Mouse (Mus musculus): ENCODE measurements around the gene Defb21. TPM values are rescaled to one million over a fixed set of nuclear protein-coding genes. Genes with fewer than 3 reads are reported as not detected.

Gene Defb21
- total RNA-seq, 2 experiments from 2014 or later, result not detected

DNA sequence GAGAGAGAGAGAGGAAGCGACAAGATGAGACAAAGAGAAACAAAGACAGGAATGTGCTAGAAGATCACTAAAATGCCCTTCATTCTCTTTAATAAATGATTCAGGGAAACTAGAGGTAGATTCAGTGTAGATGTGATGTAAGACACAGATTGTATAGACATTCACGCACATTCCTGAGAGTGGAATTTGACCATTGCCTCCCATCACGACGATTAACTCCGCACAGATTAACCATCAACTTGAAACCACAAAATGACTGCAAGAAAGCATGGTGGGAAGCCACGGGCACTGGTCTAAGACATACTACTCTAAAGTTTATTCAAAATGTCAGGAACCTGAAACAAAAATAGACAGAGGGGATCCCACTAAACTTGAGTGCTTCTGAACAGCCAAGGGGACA is 2.2 kb upstream of the Defb21 start:
- no peak for DNase-seq (ENCODE audit: extremely low spot score in 1 of 2, low spot score in 2 of 2)
- Histone ChIP-seq H3K4me3 (no peak overlapping the region), H3K27ac (no peak overlapping the region)
- intact Hi-C loops (cut with DNase I), result no loop called here
- TF ChIP-seq CTCF (IDR thresholded peaks at IDR 0.05), result no peak

DNA sequence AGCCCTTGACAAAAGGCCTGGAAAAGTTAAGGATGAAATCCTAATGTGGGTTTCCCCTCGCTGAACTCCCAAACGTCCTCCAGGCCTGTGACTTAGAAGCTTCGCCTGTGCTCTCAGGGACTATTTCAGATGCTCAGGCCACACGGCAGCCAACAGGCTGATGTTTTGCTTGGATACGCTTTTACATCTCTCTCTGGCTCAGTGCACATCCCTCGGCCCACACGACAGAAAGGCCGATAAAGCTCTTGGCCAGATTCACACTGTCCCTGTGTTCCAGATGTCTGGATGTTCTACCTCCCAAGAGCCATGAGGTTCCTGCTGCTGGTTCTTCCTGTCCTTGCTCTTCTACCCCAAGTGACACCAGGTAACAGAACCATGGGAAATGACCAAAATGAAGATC is 940 bp downstream of the Defb21 start:
- intact Hi-C loops (cut with DNase I), result no loop called here
- no peak for DNase-seq (ENCODE audit: extremely low spot score in 1 of 2, low spot score in 2 of 2)
- Histone ChIP-seq H3K4me3 (no peak overlapping the region), H3K27ac (no peak overlapping the region)
- TF ChIP-seq CTCF (IDR thresholded peaks at IDR 0.05), result no peak

DNA sequence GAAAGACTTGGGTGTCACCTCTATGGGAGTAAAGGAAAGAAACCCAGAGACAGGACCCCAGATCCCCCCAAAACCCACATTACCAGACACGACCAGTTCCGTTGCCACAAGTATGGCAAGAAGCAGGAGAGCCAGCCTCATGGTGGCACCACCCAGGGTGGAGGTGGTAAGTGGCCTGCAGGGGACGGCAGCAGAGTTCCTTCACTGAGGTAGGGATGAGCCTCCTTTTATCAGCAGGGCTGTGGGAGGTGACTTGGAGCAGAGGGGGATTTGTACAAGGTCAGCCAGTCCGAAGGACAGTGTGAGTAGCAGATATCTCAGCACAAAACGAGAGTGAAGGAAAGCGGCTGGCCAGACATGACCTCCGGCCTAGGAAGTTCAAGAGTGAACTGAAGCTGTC is 7.6 kb downstream of the Defb21 start, which contains the start of gene Defb19:
TSS of gene Defb19 (minus strand) at position 206 of the 400 bp plus-strand sequence.
- Histone ChIP-seq H3K27ac (no peak within 1 kb of the TSS), H3K4me3 (no peak within 1 kb of the TSS)
- DNase-seq (ENCODE audit: extremely low spot score in 1 of 2, low spot score in 2 of 2), result no peak
- no peak for TF ChIP-seq CTCF (IDR thresholded peaks at IDR 0.05)
- intact Hi-C loops (cut with DNase I), result no loop called here

DNA sequence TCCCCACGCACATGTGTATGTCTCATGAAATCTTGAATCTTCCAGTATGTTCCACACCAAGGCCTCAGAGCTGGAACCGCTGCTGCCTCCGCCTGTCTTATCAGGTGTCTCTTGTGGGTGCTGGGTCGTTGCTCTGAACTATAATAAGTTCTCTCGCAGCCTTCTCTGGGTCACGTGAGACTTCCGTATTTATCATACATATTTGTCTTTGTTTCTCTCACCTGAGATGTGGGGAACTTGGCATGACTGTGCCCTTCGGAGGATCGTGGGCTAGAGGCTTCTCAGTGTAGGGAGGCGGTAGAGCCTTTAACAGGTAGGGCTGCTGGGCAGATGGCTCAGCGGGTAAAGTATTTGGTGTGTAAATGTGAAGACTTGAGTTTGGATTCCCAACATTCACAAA is 8.1 kb downstream of the Defb21 start:
- H3K27ac ChIP-seq, result no peak overlapping the region
- no peak overlapping the region for H3K4me3 ChIP-seq
- intact Hi-C loops (cut with DNase I), result no loop called here
- no peak for TF ChIP-seq CTCF (IDR thresholded peaks at IDR 0.05)
- no peak for DNase-seq (ENCODE audit: extremely low spot score in 1 of 2, low spot score in 2 of 2)

DNA sequence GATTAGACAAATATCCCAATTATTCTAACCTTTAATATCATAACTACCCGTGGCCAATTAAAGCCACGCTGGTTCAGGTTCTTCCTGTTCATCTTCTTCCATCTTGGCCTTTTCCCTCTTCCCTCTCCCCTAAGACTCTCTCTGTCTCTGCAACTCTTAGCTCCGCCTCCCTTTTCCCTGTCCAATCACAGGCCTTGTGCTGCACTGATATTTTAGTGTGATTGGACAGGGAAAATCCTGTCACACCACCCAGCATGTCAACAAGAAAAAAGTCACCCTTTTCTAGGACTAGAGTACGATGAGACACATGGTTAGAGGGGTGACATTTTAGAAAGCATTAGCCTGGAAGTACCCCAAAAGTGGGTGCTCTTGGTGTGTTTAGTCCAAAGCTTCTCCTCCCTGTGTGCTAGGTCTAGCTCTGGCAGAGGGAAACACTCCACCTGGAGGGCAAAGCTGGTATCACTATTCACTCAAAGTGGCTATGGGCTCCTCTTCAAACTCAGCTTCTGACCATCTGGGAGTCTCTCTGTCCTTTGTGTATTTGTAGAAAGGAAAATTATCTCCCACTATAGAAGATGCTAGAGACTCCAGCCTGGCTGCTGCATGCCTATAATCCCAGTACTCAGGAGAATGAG is 14.5 kb downstream of the Defb21 start:
- TF ChIP-seq CTCF (IDR thresholded peaks at IDR 0.05), result peak; percentile 46
- intact Hi-C loops (cut with DNase I), result no loop called here
- DNase-seq (ENCODE audit: extremely low spot score in 1 of 2, low spot score in 2 of 2), result no peak

DNA sequence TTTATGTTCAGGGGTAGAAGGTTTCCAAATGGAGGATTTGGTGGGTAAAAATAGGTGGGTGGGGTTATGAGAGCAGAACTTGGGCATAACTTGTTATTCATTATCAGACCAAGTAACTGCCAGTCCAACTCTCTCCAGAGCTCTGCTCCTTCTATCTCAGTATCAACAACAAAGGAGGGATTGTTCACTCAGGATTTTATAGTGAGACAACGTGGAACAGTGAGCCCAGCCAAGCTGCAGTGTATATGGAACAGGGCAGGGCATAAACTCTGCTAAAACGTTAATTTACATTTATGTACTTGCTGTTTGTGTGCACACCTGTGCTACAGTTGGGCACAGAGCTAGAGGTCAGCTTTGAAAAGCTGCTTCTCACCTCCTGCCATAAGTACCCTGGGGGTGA is 15.9 kb downstream of the Defb21 start:
- TF ChIP-seq CTCF (IDR thresholded peaks at IDR 0.05), result no peak
- Histone ChIP-seq H3K27ac (no peak overlapping the region), H3K4me3 (no peak overlapping the region)
- DNase-seq (ENCODE audit: extremely low spot score in 1 of 2, low spot score in 2 of 2), result no peak
- intact Hi-C loops (cut with DNase I), result no loop called here

More for the DNA sequence above, 14.5 kb downstream of the Defb21 start:
- no peak overlapping the region for H3K27ac ChIP-seq
- no peak overlapping the region for H3K4me3 ChIP-seq

DNA sequence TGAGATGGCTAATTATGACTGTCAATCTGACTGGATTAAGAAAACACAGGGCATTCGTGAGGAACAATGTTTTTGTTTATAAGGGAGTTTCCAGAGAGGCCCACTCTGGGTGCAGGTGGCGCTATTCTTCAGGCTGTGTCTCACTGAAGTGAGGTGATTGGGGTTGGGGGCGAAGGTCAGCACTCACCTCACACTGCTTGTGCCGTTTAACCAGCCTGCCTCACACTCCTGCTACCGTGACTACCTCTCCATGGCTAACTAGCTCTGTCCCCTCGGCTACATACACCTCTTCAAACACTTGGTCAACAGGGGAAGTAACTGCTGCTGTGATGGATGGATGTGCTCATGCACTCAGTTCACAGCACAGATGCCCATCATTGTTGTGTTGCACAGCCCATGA is 16.5 kb downstream of the Defb21 start:
- TF ChIP-seq CTCF (IDR thresholded peaks at IDR 0.05), result no peak
- intact Hi-C loops (cut with DNase I), result no loop called here
- Histone ChIP-seq H3K4me3 (no peak overlapping the region), H3K27ac (no peak overlapping the region)
- no peak for DNase-seq (ENCODE audit: extremely low spot score in 1 of 2, low spot score in 2 of 2)

DNA sequence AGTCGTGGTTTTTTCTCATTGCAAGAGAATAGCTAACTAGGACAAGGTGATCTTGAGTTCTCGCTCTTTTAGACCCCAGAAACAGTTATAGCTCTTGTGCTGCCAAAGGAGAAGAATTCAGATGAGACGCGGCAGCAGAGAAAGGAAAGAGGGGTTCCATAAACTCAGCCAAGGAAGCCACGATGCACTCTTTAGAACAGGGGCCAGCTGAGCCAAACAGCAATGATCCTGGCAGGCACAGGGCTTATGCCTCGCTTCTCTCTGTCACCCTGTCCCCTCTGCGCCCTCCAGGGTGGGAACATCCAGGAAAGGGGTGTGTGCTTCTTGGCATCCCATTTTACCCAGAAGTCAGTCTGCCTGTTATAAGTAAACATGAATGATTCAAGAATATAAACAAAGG is 26.8 kb downstream of the Defb21 start, which contains the start of gene Defb45:
TSS of gene Defb45 (minus strand) at position 101 of the 400 bp plus-strand sequence.
- no peak within 1 kb of the TSS for H3K4me3 ChIP-seq
- no peak within 1 kb of the TSS for H3K27ac ChIP-seq
- intact Hi-C loops (cut with DNase I), result no loop called here
- TF ChIP-seq CTCF (IDR thresholded peaks at IDR 0.05), result no peak
- DNase-seq (ENCODE audit: extremely low spot score in 1 of 2, low spot score in 2 of 2), result no peak

DNA sequence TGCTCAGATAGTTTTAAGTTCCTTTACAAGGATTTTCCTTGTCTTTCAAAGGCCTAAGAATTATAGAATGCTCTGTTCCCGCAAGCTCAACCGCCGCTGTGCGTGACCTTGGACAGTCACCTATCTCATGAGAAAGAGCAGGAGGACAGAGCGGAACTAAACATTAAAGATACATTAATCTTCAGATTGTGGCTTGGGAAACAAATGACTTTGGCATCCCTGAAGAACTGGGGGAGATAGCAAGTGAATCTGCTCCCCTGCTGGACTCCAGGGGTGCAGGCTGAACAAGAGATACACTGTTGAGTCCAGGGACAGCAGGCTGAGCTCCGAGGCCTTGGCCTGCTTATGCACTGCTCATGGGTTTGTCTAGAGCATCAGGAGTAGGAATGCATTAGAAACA is 27.5 kb downstream of the Defb21 start:
- TF ChIP-seq CTCF (IDR thresholded peaks at IDR 0.05), result no peak
- intact Hi-C loops (cut with DNase I), result no loop called here
- Histone ChIP-seq H3K4me3 (no peak overlapping the region), H3K27ac (no peak overlapping the region)
- no peak for DNase-seq (ENCODE audit: extremely low spot score in 1 of 2, low spot score in 2 of 2)

DNA sequence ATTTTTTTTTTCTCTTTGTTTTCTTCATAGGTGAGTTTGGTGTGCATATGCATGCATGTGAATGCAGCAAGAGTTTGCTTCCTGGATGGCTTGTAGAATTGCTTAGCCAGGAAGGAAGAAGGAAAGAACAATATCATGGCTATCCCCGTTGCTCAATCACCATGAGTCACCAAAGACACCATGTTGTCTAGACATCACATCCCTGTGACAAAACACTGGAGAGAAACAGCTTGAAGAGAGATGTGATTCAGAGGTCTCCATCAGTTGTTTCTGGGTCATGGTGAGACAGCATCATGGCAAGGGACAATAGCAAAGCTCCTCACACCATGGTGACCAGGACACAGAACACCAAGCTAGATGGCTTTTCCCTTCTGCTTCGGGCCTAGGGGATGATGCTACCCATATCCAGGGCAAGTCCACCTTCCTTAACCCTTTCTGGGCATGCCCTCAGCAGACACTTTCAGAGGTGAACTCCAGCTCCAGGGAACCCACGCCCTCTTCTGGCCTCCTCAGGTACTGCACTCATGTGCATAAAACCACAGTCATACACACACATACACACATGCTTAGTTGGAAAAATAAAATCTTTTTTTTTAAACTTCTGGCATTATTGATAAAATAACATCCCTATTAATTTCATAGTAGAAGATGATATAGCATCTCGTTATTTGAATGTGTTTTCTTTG is 28.9 kb downstream of the Defb21 start:
- H3K27ac ChIP-seq, result no peak overlapping the region
- intact Hi-C loops (cut with DNase I), result no loop called here
- peak; percentile 24 for TF ChIP-seq CTCF (IDR thresholded peaks at IDR 0.05)
- no peak for DNase-seq (ENCODE audit: extremely low spot score in 1 of 2, low spot score in 2 of 2)
- no peak overlapping the region for H3K4me3 ChIP-seq

DNA sequence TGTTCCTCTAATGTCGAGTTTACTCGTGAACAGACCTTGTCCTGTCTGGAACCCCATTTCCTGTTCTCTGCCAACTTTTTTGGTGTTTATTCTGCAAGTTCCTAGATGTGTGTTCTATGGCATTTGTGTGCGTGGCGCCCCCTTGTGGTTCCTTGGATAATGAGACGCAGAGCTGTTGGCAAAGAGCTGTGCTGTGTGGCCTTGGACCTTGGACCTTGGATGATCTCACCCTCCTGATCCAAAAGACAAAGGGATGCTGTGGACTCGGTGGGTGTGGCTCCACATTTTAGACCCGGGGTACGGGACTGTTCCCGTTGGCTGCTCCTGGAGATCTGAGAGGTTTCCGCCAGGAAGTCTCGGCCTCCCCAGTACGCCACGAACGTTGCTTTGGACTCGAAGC is 31.5 kb downstream of the Defb21 start, which contains the start of gene Defb36:
TSS of gene Defb36 (plus strand) at position 271 of the 400 bp plus-strand sequence.
- intact Hi-C loops (cut with DNase I), result loop anchor here (2.0 kb wide), 1 partner anchor 49 kb away; no protein-coding TSS in a partner anchor
- TF ChIP-seq CTCF (IDR thresholded peaks at IDR 0.05), result peak; percentile 58
- no peak within 1 kb of the TSS for H3K4me3 ChIP-seq
- no peak within 1 kb of the TSS for H3K27ac ChIP-seq
- peak; percentile 16 to 33 for DNase-seq (ENCODE audit: extremely low spot score in 1 of 2, low spot score in 2 of 2)

DNA sequence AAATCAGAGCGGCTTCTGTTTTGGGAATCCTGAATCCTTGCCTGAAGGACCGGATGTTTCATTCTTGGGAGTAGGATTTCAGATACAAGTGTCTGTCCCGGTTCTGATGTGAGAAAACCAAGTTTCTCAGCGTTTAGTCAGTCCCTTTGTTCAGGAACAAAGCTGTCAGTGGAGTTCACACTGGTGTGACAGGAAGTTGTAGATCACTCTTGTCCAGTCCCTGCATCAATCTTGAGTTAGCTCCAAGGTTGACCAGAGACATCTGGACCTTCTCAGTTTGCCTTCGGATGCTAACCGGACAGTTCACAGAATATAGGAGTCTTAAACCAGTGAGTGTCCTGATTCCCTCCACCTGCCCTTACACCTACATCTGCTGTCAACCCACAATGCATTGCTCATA is 35.2 kb downstream of the Defb21 start:
- no peak for TF ChIP-seq CTCF (IDR thresholded peaks at IDR 0.05)
- H3K27ac ChIP-seq, result no peak overlapping the region
- intact Hi-C loops (cut with DNase I), result no loop called here
- DNase-seq (ENCODE audit: extremely low spot score in 1 of 2, low spot score in 2 of 2), result no peak
- no peak overlapping the region for H3K4me3 ChIP-seq

DNA sequence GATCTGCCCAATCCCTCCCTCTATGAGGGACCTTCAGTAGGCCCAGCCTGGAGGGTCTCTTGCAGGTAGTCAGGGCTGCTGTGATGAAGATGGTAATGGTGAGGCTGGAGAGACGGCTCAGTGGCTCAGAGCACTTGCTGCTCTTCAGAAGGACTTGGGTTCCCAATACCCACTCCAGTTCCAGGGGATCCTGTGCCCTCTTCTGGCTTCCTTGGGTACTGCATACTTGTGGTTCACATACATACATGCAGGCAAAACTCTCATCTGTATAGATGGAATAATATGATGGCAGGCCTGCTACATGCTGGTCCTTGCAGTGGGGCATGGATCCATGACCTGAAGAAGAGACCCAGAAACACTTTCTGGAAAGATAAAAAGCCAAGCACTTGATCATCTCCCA is 36.2 kb downstream of the Defb21 start:
- TF ChIP-seq CTCF (IDR thresholded peaks at IDR 0.05), result no peak; the same call in 1 of the 2 replicates
- Histone ChIP-seq H3K27ac (no peak overlapping the region), H3K4me3 (no peak overlapping the region)
- intact Hi-C loops (cut with DNase I), result no loop called here
- no peak for DNase-seq (ENCODE audit: extremely low spot score in 1 of 2, low spot score in 2 of 2)

Measured in left cerebral cortex, adult 2 months (tissue).